Mouse (Mus musculus): Measurements from ENCODE around the gene Ubl4a. TPM values are rescaled to one million over a fixed set of nuclear protein-coding genes. Genes with fewer than 3 reads are reported as not detected.
"Not testable (repeated sequence)": the region's sequence is repeated elsewhere in the genome, so short reads cannot be mapped to it uniquely, and the experiment has no call there.

Gene Ubl4a
- 10 to 100 TPM; 61.1 to 65.1 TPM for total RNA-seq (2021)
- long read RNA-seq, experiment 1, transcript Ubl4a-203 (3 exons, 2,220 nt) = minor isoform, 5 of 92 reads
- long read RNA-seq, experiment 1, transcript Ubl4a-206 (4 exons, 2,442 nt) = major isoform, 79 of 92 reads
- long read RNA-seq, experiment 1, partial matches to known transcripts = 2 of 92 reads
- long read RNA-seq, experiment 1, other reads (novel, unspliced or antisense) = 6 of 92 reads
- long read RNA-seq, experiment 2, transcript Ubl4a-203 (3 exons, 2,220 nt) = minor isoform, 21 of 160 reads
- long read RNA-seq, experiment 2, transcript Ubl4a-206 (4 exons, 2,442 nt) = major isoform, 118 of 160 reads
- long read RNA-seq, experiment 2, partial matches to known transcripts = 5 of 160 reads
- long read RNA-seq, experiment 2, other reads (novel, unspliced or antisense) = 14 of 160 reads

DNA sequence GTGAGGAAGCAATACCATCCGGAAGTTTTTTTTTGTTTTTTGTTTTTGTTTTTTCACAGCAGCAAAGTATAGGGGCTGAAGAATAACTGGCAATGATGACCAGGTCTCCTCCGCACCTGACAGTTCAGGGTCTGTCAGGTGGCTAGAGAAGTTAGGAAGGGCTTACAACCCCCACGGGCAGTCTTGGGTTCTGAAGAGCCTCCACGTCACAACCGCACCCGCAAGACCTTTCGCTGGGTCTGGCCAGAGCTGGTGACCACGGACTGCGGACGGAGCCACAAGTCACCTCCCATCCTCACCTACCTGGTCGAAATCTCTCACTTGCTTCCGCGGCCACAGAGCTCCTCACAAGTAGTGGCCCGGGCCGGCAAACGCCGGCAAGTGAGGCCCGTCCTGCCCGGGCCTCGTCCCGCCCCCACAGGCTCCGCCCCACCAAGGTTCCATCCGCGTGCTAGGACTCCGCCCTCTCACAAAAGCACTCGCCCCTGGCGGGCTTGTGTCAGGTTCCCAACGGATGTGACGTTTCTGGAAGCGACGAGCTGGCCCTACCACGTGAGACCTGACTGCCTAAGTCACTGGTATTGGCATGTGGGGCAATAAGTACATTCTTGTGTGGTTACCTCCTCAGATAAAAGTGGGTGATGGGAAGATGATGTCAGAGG is at the start of gene Ubl4a, which contains the start of gene Slc10a3:
TSS of gene Ubl4a (minus strand) at position 331 of the 662 bp plus-strand sequence.
TSS of gene Slc10a3 (minus strand) at position 462 of the 662 bp plus-strand sequence.
- DNase-seq (ENCODE audit: low spot score in 2 of 2) = peak; percentile 78 to 88
- H3K27ac ChIP-seq = peak within 1 kb of the TSS; percentile 59; the same call in 1 of the 2 replicates
- TF ChIP-seq CTCF (conservative IDR thresholded peaks at IDR 0.05) = no peak
- peak within 1 kb of the TSS; percentile 63 for H3K4me3 ChIP-seq

- Histone ChIP-seq H3K4me3 (no peak overlapping the region), H3K27ac (no peak overlapping the region)
- peak; percentile 70 to 79 for DNase-seq (ENCODE audit: low spot score in 2 of 2)
- TF ChIP-seq CTCF (conservative IDR thresholded peaks at IDR 0.05) = peak; percentile 85
Observed at GRCm38 (mm10) chrX:74413377-74413776, 40.4 kb upstream of the Ubl4a start.

DNA sequence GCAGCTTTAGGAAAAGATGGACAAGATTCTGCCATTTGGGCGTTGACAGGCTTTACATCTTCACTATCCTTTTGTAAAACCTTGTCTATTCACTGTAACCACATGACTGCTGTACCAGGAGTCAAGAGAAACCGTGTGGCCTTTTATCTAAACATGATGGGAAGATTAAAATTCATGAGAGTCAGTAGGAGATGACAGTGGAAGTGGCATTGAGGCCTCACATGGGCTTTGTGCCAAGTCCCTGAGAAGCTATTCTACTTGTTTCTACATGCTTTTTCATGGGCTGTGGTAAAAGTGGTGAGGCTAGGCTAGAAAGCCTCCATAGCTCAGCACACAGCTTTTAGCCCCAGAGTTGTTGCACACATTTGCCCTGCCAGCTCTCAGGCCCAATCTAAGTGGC is 35.3 kb upstream of the Ubl4a start:
- no peak for TF ChIP-seq CTCF (conservative IDR thresholded peaks at IDR 0.05)
- Histone ChIP-seq H3K27ac (no peak overlapping the region), H3K4me3 (no peak overlapping the region)
- no peak for DNase-seq (ENCODE audit: low spot score in 2 of 2)

DNA sequence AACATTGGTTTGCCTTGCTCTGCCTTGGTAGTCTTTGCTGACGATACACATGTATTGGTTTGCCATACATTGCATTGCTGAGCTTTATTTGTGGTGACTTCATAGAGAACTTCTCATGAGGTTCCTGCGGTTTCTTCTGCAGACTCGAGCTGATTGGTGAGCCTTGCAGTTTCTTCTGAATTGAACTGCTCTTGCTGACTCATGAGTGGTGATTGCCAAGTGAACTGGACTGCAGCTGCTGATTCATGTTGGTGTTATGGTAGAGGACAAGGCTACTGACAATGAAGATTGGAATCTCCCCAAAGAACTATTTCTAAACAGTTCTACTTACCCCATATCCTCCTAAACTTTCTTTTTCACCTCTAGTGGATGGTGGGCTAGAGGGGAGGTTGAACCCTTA is 27.1 kb upstream of the Ubl4a start:
- DNase-seq (ENCODE audit: low spot score in 2 of 2) = no peak
- H3K4me3 ChIP-seq = no peak overlapping the region
- no peak for TF ChIP-seq CTCF (conservative IDR thresholded peaks at IDR 0.05)
- H3K27ac ChIP-seq = no peak overlapping the region

GRCm38 (mm10) chrX:74392535-74393443 is 19.8 kb upstream of the Ubl4a start, which contains the start of the genes Fam3a and Ikbkg:
TSS of gene Fam3a (minus strand) at chrX:74393272.
TSS of gene Ikbkg (plus strand) at chrX:74393290.
- peak; percentile 75 for TF ChIP-seq CTCF (conservative IDR thresholded peaks at IDR 0.05)
- DNase-seq (ENCODE audit: low spot score in 2 of 2) = peak; percentile 68 to 79
- Histone ChIP-seq H3K4me3 (peak within 1 kb of the TSS; percentile 71), H3K27ac (peak within 1 kb of the TSS; percentile 91)

- no peak for DNase-seq (ENCODE audit: low spot score in 2 of 2)
- no peak overlapping the region for H3K27ac ChIP-seq
- TF ChIP-seq CTCF (conservative IDR thresholded peaks at IDR 0.05) = no peak
- H3K4me3 ChIP-seq = no peak overlapping the region
Observed at GRCm38 (mm10) chrX:74388153-74388552, 15.1 kb upstream of the Ubl4a start.

GRCm38 (mm10) chrX:74384451-74384850 is 11.4 kb upstream of the Ubl4a start:
- no peak overlapping the region for H3K4me3 ChIP-seq
- TF ChIP-seq CTCF (conservative IDR thresholded peaks at IDR 0.05) = no peak
- no peak overlapping the region for H3K27ac ChIP-seq
- no peak for DNase-seq (ENCODE audit: low spot score in 2 of 2)

GRCm38 (mm10) chrX:74368209-74368909 is 4.7 kb downstream of the Ubl4a start:
- Histone ChIP-seq H3K27ac (peak overlapping the region; percentile 90), H3K4me3 (peak overlapping the region; percentile 68)
- peak; percentile 47 to 62 for DNase-seq (ENCODE audit: low spot score in 2 of 2)
- TF ChIP-seq CTCF (conservative IDR thresholded peaks at IDR 0.05) = peak; percentile 21; the same call in 1 of the 2 replicates

DNA sequence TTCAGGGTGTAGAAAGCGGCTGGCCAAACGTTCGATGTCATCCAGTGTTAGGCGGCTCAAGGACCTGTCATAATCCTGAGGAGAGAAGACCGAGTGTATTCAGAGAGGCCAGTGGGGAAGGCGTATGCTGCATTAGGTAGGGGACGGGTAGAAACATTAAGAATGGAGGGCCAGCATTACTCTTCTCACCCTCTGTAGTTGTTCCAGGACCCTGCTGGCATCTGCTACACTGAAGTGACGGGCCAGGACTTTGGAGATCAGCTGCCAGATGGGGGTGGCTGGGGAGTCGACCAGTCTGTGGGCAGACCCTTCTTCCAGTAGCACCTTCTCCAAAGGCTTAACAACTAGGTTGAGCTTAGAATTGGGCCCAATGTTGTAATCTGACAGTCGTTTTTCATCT is 5.5 kb downstream of the Ubl4a start:
- no peak for DNase-seq (ENCODE audit: low spot score in 2 of 2)
- Histone ChIP-seq H3K27ac (peak overlapping the region; percentile 90), H3K4me3 (peak overlapping the region; percentile 68)
- TF ChIP-seq CTCF (conservative IDR thresholded peaks at IDR 0.05) = no peak

DNA sequence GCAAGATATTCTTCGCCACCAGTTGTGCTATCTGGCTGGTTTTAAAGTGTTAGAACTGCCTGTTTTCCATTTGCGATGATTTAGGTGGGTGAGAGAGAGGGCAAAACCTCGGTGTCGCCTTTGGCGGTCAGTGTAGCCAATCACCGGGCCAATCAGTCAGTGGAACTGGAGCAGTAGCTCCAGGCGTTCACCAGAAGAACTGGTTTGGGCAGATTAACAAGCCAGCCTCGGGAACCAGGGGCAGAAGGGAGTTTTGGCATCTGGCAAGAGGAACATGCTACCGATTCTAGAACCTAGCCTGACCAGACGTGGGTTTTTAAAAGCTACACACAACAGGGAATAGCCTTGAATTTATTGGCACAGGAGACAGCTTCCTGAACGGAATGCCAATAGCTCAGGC is 13.8 kb downstream of the Ubl4a start:
- no peak for DNase-seq (ENCODE audit: low spot score in 2 of 2)
- no peak overlapping the region for H3K27ac ChIP-seq
- TF ChIP-seq CTCF (conservative IDR thresholded peaks at IDR 0.05) = no peak
- no peak overlapping the region for H3K4me3 ChIP-seq

DNA sequence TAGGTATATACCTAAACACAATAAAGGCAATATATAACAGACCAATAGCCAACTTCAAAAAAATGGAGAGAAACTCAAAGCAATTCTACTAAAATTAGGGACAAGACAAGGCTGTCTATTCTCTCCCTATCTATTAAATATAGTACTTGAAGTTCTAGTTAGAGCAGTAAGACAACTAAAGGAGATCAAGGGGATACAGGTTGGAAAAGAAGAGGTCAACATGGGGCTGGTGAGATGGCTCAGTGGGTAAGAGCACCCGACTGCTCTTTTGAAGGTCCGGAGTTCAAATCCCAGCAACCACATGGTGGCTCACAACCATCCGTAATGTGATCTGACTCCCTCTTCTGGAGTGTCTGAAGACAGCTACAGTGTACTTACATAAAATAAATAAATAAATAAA is 15.9 kb downstream of the Ubl4a start:
- not testable (repeated sequence) for DNase-seq (ENCODE audit: low spot score in 2 of 2); H3K27ac ChIP-seq; H3K4me3 ChIP-seq

- peak; percentile 72 to 81 for DNase-seq (ENCODE audit: low spot score in 2 of 2)
- no peak for TF ChIP-seq CTCF (conservative IDR thresholded peaks at IDR 0.05)
- Histone ChIP-seq H3K27ac (peak within 1 kb of the TSS; percentile 84), H3K4me3 (peak within 1 kb of the TSS; percentile 63)
Observed at GRCm38 (mm10) chrX:74353467-74353770, 19.6 kb downstream of the Ubl4a start, which contains the start of gene Lage3. TSS of gene Lage3 (minus strand) at chrX:74353618.

Measured in layer of hippocampus, adult 2 months (tissue).